Mouse (Mus musculus): Measurements from ENCODE around the gene Epn3. TPM values are rescaled to one million over a fixed set of nuclear protein-coding genes. Genes with fewer than 3 reads are reported as not detected.
A peak's percentile ranks its signal among the peaks of the same experiment; 100 is the strongest.

Epn3 gene
- polyA plus RNA-seq, 1 experiment from 2014 or later: 0.68 TPM

DNA sequence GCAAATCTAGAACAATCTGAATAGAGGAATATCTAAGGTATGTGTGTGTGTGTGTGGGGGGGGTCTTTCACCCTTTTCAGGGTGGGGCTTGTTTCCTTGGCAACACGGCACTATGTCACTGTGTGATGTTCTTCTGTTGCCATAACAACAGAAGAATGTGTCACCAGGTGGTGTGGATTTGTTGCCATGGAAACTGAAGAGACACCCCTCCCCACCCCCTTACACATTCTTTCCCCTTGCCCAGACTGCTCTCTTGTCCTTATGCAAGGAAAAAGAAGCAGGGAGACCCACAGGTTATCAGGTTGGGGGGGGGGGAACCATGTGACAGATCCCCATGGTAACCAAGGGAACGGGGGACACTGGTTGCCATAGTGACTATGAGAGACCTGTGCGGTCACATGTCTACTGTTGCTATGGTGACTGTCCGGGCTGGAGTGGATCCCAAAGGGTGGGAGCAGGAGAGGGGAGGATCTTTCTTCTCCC, 31.2 kb downstream of the Epn3 start:
- no peak overlapping the region for H3K9ac ChIP-seq (replicated peaks; ENCODE audit: low read depth, low read length)
- H3K27ac ChIP-seq (ENCODE audit: low read depth, low read length): peak overlapping the region; percentile 93
- 16% methylated on average over 4 of the region's 4 CpGs for WGBS
- peaks cover 2% of the 10 kb centered on the region for H3K27me3 ChIP-seq (ENCODE audit: control insufficient read depth, insufficient read depth, low read length)
- H3K4me2 ChIP-seq (ENCODE audit: low read depth, low read length): peak overlapping the region; percentile 41; the same call in 1 of the 2 replicates
- H3K4me1 ChIP-seq (ENCODE audit: control insufficient read depth, insufficient read depth, low read length): peaks cover 39% of the 10 kb centered on the region
- ATAC-seq (ENCODE audit: low read depth): peak; percentile 89
- H3K9me3 ChIP-seq (ENCODE audit: control insufficient read depth, low read length): no peaks in the 10 kb centered on the region
- no peak overlapping the region for H3K4me3 ChIP-seq (ENCODE audit: low read depth, low read length)
- no peaks in the 10 kb centered on the region for H3K36me3 ChIP-seq (ENCODE audit: control insufficient read depth, insufficient read depth, low read length)

DNA sequence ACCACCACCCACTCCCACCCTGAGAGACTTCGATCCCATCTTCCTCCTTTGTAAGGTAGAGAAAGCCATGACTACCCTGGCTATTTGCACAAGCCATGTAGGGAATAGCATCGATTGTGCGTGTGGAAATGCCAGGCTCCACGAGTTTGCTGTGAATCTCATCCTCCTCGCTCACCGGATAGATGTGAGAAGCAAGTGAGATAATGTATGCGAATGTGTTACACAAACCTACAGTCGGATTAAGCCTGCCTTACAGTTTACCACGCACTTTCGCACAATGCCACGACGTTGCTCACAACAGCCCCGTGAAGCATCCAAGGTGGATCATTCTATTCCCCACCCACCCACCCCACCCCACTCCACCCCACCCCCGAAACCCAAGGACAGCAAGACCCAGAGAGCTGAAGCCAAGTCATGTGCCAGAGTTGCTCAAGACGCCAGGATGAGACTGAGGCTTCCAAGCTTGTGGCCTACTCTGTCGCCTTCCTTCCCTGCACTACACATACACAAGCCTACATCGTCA, 33.4 kb downstream of the Epn3 start:
- Histone ChIP-seq H3K27me3 (ENCODE audit: control insufficient read depth, insufficient read depth, low read length) (no peaks in the 10 kb centered on the region), H3K9me3 (ENCODE audit: control insufficient read depth, low read length) (no peaks in the 10 kb centered on the region), H3K4me2 (ENCODE audit: low read depth, low read length) (no peak overlapping the region), H3K4me1 (ENCODE audit: control insufficient read depth, insufficient read depth, low read length) (peaks cover 37% of the 10 kb centered on the region), H3K9ac (replicated peaks; ENCODE audit: low read depth, low read length) (no peak overlapping the region), H3K4me3 (ENCODE audit: low read depth, low read length) (no peak overlapping the region), H3K27ac (ENCODE audit: low read depth, low read length) (no peak overlapping the region), H3K36me3 (ENCODE audit: control insufficient read depth, insufficient read depth, low read length) (0 out of 2 replicates have a peak, but pooled peaks cover 3% of the 10 kb centered on the region)
- no peak for ATAC-seq (ENCODE audit: low read depth)
- WGBS: 93% methylated on average over 17 of the region's 17 CpGs

DNA sequence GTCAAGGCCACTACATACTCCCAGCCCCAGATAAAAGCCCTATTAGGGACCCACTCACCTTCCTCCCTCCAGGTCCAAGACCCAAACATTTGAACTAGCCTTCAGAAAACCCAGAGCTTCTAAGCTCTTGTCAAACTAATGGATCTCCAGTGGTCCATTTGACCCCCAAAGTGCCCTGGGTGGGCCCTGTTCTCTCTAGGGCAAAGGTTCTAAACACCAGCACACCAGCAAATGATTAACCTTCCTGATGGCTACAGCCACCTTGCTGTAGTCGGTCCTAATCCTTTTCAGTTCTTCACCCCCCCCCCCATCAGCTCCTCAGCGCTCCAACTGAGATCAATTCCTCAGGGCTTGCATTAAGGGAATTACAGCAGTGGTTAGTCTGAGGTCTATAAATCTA, 35.6 kb downstream of the Epn3 start:
- 0 out of 2 replicates have a peak, but pooled peaks cover 3% of the 10 kb centered on the region for H3K36me3 ChIP-seq (ENCODE audit: control insufficient read depth, insufficient read depth, low read length)
- H3K9me3 ChIP-seq (ENCODE audit: control insufficient read depth, low read length): no peaks in the 10 kb centered on the region
- H3K4me3 ChIP-seq (ENCODE audit: low read depth, low read length): no peak overlapping the region
- 20% methylated on average over 2 of the region's 2 CpGs for WGBS
- H3K4me2 ChIP-seq (ENCODE audit: low read depth, low read length): no peak overlapping the region
- ATAC-seq (ENCODE audit: low read depth): no peak
- H3K4me1 ChIP-seq (ENCODE audit: control insufficient read depth, insufficient read depth, low read length): peaks cover 17% of the 10 kb centered on the region
- H3K27ac ChIP-seq (ENCODE audit: low read depth, low read length): peak overlapping the region; percentile 64; the same call in 1 of the 2 replicates
- H3K9ac ChIP-seq (replicated peaks; ENCODE audit: low read depth, low read length): no peak overlapping the region
- no peaks in the 10 kb centered on the region for H3K27me3 ChIP-seq (ENCODE audit: control insufficient read depth, insufficient read depth, low read length)

DNA sequence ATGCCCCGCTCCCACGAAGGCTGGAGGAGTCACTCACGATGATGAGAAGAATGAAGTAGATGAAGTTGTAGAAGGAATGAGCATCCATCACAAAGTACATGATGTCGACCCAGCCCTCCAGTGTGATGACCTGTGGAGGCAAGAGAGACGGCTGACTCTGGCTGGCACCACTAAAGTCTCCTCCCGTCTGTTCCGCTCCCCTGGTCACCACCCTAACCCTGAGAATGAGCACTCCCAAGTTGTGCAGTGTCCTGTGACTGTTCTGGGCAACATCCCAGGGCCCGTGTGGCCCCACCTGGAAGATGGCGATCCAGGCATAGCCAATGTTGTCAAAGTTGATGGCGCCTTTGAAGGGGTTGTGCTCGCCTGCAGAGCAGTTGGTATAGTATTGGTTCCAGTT, 37.9 kb downstream of the Epn3 start:
- Histone ChIP-seq H3K4me1 (ENCODE audit: control insufficient read depth, insufficient read depth, low read length) (peaks cover 5% of the 10 kb centered on the region), H3K36me3 (ENCODE audit: control insufficient read depth, insufficient read depth, low read length) (0 out of 2 replicates have a peak, but pooled peaks cover 8% of the 10 kb centered on the region), H3K9me3 (ENCODE audit: control insufficient read depth, low read length) (no peaks in the 10 kb centered on the region), H3K4me3 (ENCODE audit: low read depth, low read length) (no peak overlapping the region), H3K27ac (ENCODE audit: low read depth, low read length) (no peak overlapping the region), H3K9ac (replicated peaks; ENCODE audit: low read depth, low read length) (no peak overlapping the region), H3K27me3 (ENCODE audit: control insufficient read depth, insufficient read depth, low read length) (no peaks in the 10 kb centered on the region), H3K4me2 (ENCODE audit: low read depth, low read length) (no peak overlapping the region)
- 91% methylated on average over 11 of the region's 11 CpGs for WGBS
- no peak for ATAC-seq (ENCODE audit: low read depth)

DNA sequence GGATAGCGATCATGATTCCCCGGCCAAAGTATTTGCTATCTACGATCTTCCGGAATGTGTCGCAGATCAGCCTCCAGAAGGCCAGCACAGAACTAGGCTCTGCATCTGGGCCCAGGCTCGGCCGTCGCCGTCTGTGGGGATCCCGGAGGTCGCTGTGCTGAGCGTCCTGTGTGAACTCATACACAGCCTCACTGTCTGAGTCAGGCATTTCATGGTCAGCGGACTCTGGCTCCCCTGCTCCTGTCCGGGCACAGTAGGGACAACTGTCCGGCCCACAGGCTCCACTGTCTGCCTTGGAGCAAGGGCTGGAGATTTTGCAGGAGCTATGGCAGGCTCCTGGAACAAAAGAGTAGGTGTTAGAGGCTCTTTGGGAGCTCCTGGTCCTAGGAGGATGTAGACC, 42.8 kb downstream of the Epn3 start:
- Histone ChIP-seq H3K4me1 (ENCODE audit: control insufficient read depth, insufficient read depth, low read length) (peaks cover 13% of the 10 kb centered on the region; the same call in 1 of the 2 replicates), H3K9me3 (ENCODE audit: control insufficient read depth, low read length) (no peaks in the 10 kb centered on the region), H3K27ac (ENCODE audit: low read depth, low read length) (no peak overlapping the region), H3K27me3 (ENCODE audit: control insufficient read depth, insufficient read depth, low read length) (no peaks in the 10 kb centered on the region), H3K4me2 (ENCODE audit: low read depth, low read length) (no peak overlapping the region), H3K36me3 (ENCODE audit: control insufficient read depth, insufficient read depth, low read length) (peaks cover 4% of the 10 kb centered on the region; the same call in 1 of the 2 replicates), H3K9ac (replicated peaks; ENCODE audit: low read depth, low read length) (no peak overlapping the region), H3K4me3 (ENCODE audit: low read depth, low read length) (no peak overlapping the region)
- 84% methylated on average over 15 of the region's 15 CpGs for WGBS
- ATAC-seq (ENCODE audit: low read depth): no peak

DNA sequence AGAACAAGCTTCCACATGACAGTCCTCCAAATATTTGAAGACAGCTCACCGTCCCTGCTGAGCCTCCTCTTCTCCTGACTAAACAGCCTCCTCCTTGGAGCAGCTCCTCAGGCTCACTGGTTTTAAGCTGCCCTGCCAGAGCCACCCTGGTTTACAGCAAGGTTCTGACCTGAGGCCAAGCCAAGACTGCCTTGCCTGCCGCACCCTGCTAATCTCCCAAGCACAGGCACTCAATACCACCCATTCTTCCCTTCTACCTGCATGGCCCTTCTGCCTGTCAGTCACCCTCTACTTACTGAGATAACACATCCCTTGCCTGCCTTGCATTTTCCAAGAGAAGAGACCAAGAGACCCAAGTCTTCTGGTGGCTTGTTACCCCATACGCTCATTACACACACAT, 43.4 kb downstream of the Epn3 start:
- Histone ChIP-seq H3K9me3 (ENCODE audit: control insufficient read depth, low read length) (no peaks in the 10 kb centered on the region), H3K4me1 (ENCODE audit: control insufficient read depth, insufficient read depth, low read length) (peaks cover 13% of the 10 kb centered on the region; the same call in 1 of the 2 replicates), H3K27ac (ENCODE audit: low read depth, low read length) (no peak overlapping the region), H3K36me3 (ENCODE audit: control insufficient read depth, insufficient read depth, low read length) (peaks cover 4% of the 10 kb centered on the region; the same call in 1 of the 2 replicates), H3K4me2 (ENCODE audit: low read depth, low read length) (no peak overlapping the region), H3K9ac (replicated peaks; ENCODE audit: low read depth, low read length) (no peak overlapping the region), H3K27me3 (ENCODE audit: control insufficient read depth, insufficient read depth, low read length) (no peaks in the 10 kb centered on the region), H3K4me3 (ENCODE audit: low read depth, low read length) (no peak overlapping the region)
- WGBS: 82% methylated on average over 3 of the region's 3 CpGs
- no peak for ATAC-seq (ENCODE audit: low read depth)

DNA sequence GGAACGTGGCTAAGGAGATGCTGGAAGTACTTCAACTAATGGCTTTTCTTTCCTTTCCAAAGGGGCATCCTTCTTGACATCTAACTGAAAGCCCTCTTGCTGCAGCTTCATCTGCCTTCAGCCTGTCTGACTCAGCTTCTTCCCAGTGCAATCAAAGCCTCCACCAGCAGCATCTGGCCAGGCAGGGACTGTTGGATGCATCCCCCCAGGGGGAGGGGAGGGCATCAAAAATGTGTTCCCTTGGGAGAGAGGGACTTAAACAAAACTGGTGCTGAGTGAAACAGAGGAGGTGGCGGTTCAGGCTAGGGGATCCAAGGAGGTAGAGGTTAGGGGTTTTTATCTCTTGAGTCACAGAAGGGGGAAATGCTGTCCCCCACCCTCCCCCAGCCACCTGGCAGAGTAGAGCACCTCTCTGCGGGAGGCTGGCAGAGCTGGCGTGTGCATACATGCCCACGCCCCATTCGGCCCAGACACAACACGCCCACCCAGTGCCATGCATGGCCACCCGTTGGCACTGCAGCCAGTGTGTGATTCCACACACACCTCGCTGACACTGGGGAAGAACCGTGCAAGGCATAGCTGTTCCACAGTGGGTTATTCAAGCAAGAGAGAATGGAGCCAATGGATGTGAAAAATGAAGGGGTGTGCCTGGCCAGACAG, 44.5 kb downstream of the Epn3 start:
- Histone ChIP-seq H3K4me1 (ENCODE audit: control insufficient read depth, insufficient read depth, low read length) (peaks cover 13% of the 10 kb centered on the region; the same call in 1 of the 2 replicates), H3K9ac (replicated peaks; ENCODE audit: low read depth, low read length) (no peak overlapping the region), H3K9me3 (ENCODE audit: control insufficient read depth, low read length) (no peaks in the 10 kb centered on the region), H3K4me3 (ENCODE audit: low read depth, low read length) (no peak overlapping the region), H3K4me2 (ENCODE audit: low read depth, low read length) (no peak overlapping the region), H3K36me3 (ENCODE audit: control insufficient read depth, insufficient read depth, low read length) (peaks cover 4% of the 10 kb centered on the region; the same call in 1 of the 2 replicates), H3K27ac (ENCODE audit: low read depth, low read length) (0 out of 2 replicates have a peak overlapping the region, but pooled peaks have one; percentile 28), H3K27me3 (ENCODE audit: control insufficient read depth, insufficient read depth, low read length) (no peaks in the 10 kb centered on the region)
- 59% methylated on average over 10 of the region's 10 CpGs for WGBS
- no peak for ATAC-seq (ENCODE audit: low read depth)

DNA sequence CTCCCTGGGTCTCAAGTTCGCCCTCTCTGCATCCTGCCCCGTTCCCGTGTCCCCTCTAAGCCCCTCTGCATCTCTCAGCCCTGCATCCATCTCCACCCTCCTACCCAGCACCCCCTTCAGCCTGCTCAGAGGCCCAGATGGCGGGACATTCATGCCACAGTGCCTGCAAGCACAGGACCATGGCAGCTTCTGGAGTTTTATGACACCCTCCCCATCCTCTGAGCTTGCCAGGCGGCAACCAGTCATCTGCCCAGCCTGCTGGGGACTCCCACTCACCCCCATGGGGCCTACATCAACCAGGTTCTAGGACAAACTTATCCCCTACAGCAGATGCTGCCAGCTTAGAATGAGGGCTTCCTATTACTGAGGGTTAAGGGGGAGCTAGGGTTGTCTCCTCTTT, 45.0 kb downstream of the Epn3 start:
- Histone ChIP-seq H3K4me1 (ENCODE audit: control insufficient read depth, insufficient read depth, low read length) (peaks cover 15% of the 10 kb centered on the region; the same call in 1 of the 2 replicates), H3K27me3 (ENCODE audit: control insufficient read depth, insufficient read depth, low read length) (no peaks in the 10 kb centered on the region), H3K4me3 (ENCODE audit: low read depth, low read length) (no peak overlapping the region), H3K4me2 (ENCODE audit: low read depth, low read length) (no peak overlapping the region), H3K9ac (replicated peaks; ENCODE audit: low read depth, low read length) (no peak overlapping the region), H3K9me3 (ENCODE audit: control insufficient read depth, low read length) (no peaks in the 10 kb centered on the region), H3K27ac (ENCODE audit: low read depth, low read length) (no peak overlapping the region), H3K36me3 (ENCODE audit: control insufficient read depth, insufficient read depth, low read length) (peaks cover 4% of the 10 kb centered on the region; the same call in 1 of the 2 replicates)
- peak; percentile 61; the same call in 1 of the 2 replicates for ATAC-seq (ENCODE audit: low read depth)
- WGBS: 46% methylated on average over 5 of the region's 5 CpGs

Data from neural tube, embryonic 14.5 days (tissue).